Mouse (Mus musculus): ENCODE measurements around the gene Ankrd63. TPM values are rescaled to one million over a fixed set of nuclear protein-coding genes. Genes with fewer than 3 reads are reported as not detected.
"Not testable (repeated sequence)": the region's sequence is repeated elsewhere in the genome, so short reads cannot be mapped to it uniquely, and the experiment has no call there.

Ankrd63 gene
- polyA plus RNA-seq, 1 experiment = 5.0 TPM

DNA sequence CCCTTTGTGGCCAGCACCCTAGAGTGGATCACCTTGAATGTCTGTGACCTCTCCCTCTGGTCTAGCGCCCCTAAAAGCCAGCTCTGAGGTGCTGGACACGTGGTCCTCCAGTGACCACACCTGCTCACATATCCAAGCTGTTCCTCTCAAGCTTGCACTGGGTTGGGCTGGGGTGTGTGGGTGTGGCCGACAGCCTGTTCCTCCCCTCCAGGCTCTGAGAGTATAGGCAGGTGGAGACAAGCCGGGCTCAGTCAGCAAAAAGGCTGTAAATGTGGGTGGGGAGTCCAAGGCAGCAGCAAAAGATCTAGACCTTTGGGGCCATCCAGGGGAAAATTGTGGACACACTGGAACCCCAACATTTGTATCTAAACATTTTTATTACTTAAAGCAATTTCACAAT is 45.3 kb downstream of the Ankrd63 start:
- no peak for DNase-seq
- WGBS = 41% methylated on average over 4 of the region's 4 CpGs
- H3K4me3 ChIP-seq (replicated peaks; ENCODE audit: extremely low read depth, low read depth, low read length) = no peak overlapping the region
- TF ChIP-seq CTCF (IDR thresholded peaks at IDR 0.05; ENCODE audit: insufficient read depth, low read length) (no peak), POLR2A (IDR thresholded peaks at IDR 0.05; ENCODE audit: borderline replicate concordance, extremely low read depth, low read depth, low read length) (no peak)
- peaks cover 12% of the 10 kb centered on the region for H3K4me1 ChIP-seq (ENCODE audit: control insufficient read depth, insufficient read depth, low read length)

DNA sequence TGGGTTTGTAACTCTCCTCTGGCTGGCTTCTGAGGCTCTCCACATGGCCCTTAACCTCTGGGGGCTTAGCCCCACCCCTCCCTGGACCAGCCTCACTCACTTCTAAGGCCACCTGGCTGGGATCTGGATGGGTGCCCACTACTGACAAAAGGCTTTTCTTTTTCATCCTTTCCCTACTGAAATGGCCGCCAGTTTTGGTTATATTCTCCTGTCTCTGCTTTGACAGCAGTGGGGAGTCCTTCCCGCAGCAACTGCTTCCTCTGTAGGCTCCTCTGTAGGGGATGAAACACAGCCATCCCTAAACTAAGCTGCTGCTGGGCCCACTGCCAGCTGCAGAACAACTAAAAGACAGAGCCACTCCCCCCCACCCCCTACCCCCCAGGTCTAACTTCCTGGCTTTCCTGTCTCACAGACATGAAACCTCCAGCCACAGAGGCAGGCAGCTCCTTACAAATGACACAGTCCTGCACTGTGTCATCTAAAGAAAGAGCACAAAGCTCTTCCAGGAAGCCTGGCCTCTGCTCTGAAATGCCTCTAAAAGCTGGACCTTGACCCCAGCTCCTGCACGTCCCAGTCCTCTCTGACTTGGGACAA is 47.0 kb downstream of the Ankrd63 start:
- Histone ChIP-seq H3K4me3 (replicated peaks; ENCODE audit: extremely low read depth, low read depth, low read length) (no peak overlapping the region), H3K4me1 (ENCODE audit: control insufficient read depth, insufficient read depth, low read length) (peaks cover 10% of the 10 kb centered on the region)
- TF ChIP-seq POLR2A (IDR thresholded peaks at IDR 0.05; ENCODE audit: borderline replicate concordance, extremely low read depth, low read depth, low read length) (no peak), CTCF (IDR thresholded peaks at IDR 0.05; ENCODE audit: insufficient read depth, low read length) (no peak)
- 42% methylated on average over 3 of the region's 3 CpGs for WGBS
- DNase-seq = no peak

DNA sequence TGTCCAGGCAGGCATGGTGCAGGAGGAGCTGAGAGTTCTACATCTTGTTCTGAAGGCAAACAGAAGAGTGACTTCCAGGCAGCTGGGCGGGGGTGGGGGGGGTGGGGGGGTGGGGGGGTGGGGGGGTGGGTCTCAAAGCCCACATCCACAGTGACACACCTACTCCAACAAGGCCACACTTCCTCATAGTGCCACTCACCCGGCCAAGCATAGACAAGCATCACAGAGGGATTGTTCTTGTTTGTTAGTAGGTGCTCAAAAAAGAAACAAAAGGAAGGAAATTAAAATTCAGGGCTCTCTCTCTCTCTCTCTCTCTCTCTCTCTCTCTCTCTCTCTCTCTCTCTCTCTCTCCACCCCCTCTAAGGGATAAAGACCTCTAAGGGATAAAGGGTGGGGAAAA is 53.1 kb downstream of the Ankrd63 start:
- not testable (repeated sequence) for H3K4me3 ChIP-seq (replicated peaks; ENCODE audit: extremely low read depth, low read depth, low read length); DNase-seq; H3K4me1 ChIP-seq (ENCODE audit: control insufficient read depth, insufficient read depth, low read length)
- WGBS = 41% methylated on average over 2 of the region's 2 CpGs

Other genes starting within 250 kb of the Ankrd63 start
- 53.4 and 70.5 TPM in 2 replicates for gene Srp14, start 224.3 kb downstream of the Ankrd63 start, polyA plus RNA-seq (2012; rRNA removed)
- gene Bmf, start 154.3 kb downstream of the Ankrd63 start, polyA plus RNA-seq (2012; rRNA removed) = 31.5 and 35.9 TPM in 2 replicates
- gene Bub1b, start 105.8 kb downstream of the Ankrd63 start, polyA plus RNA-seq (2012; rRNA removed) = 1.0 and 2.7 TPM in 2 replicates
- 8.2 and 11.8 TPM in 2 replicates for gene Pak6, start 40.7 kb downstream of the Ankrd63 start, polyA plus RNA-seq (2012; rRNA removed)
- 11.8 and 15.2 TPM in 2 replicates for gene Plcb2, start 24.5 kb upstream of the Ankrd63 start, polyA plus RNA-seq (2012; rRNA removed)
- 18.1 and 23.5 TPM in 2 replicates for gene Inafm2, start 41.8 kb upstream of the Ankrd63 start, polyA plus RNA-seq (2012; rRNA removed)
- gene Ccdc9b, start 58.7 kb upstream of the Ankrd63 start, polyA plus RNA-seq (2012; rRNA removed) = 20.8 and 27.6 TPM in 2 replicates
- gene Phgr1, start 68.8 kb upstream of the Ankrd63 start, polyA plus RNA-seq (2012; rRNA removed) = 2.2 and 70.4 TPM in 2 replicates
- 5.8 and 9.2 TPM in 2 replicates for gene Disp2, start 75.8 kb upstream of the Ankrd63 start, polyA plus RNA-seq (2012; rRNA removed)
- 0.70 and 1.0 TPM in 2 replicates for gene Knstrn, start 110.0 kb upstream of the Ankrd63 start, polyA plus RNA-seq (2012; rRNA removed)
- 56.4 and 77.5 TPM in 2 replicates for gene Ivd, start 158.0 kb upstream of the Ankrd63 start, polyA plus RNA-seq (2012; rRNA removed)
- gene Bahd1, start 196.4 kb upstream of the Ankrd63 start, polyA plus RNA-seq (2012; rRNA removed) = 18.7 and 21.0 TPM in 2 replicates
- 22.3 and 28.4 TPM in 2 replicates for gene Chst14, start 222.5 kb upstream of the Ankrd63 start, polyA plus RNA-seq (2012; rRNA removed)

Data from lung, adult 2 months (tissue).